Mouse (Mus musculus) kidney, embryonic 15.5 days (tissue): ENCODE results near the gene Bet1l. TPM values are rescaled to one million over a fixed set of nuclear protein-coding genes. Genes with fewer than 3 reads are reported as not detected.

Source experiments
- ATAC-seq: fragments of 200-750 bp; cut with Nextera tagmentation; replicated peaks from 2 replicates; pipeline ENCODE4 v1.8.0; 2017; ENCODE audit warnings: moderate TSS enrichment; ENCODE audit not compliant: low FRiP score
- H3K27ac ChIP-seq: fragments of 300-500 bp; sonication (generic); 2 replicates; pipeline ENCODE4 v1.5.1; 2015; ENCODE audit warnings: mild to moderate bottlenecking, inconsistent platforms
- H3K27me3 ChIP-seq: fragments of 300-500 bp; sonication (generic); 2 replicates; pipeline ENCODE4 v1.6.1; 2015; ENCODE audit warnings: inconsistent platforms
- H3K36me3 ChIP-seq: fragments of 300-500 bp; sonication (generic); 2 replicates; pipeline ENCODE4 v1.6.1; 2015; ENCODE audit warnings: inconsistent platforms
- H3K4me1 ChIP-seq: fragments of 300-500 bp; sonication (generic); 2 replicates; pipeline ENCODE4 v1.6.1; 2015; ENCODE audit warnings: inconsistent platforms
- H3K4me2 ChIP-seq: fragments of 300-500 bp; sonication (generic); 2 replicates; pipeline ENCODE4 v1.6.1; 2015; ENCODE audit warnings: moderate library complexity, mild to moderate bottlenecking, inconsistent platforms
- H3K4me3 ChIP-seq: fragments of 300-500 bp; sonication (generic); replicated peaks from 2 replicates; pipeline ENCODE4 v1.5.1; 2015; ENCODE audit warnings: mild to moderate bottlenecking, inconsistent platforms
- H3K9ac ChIP-seq: fragments of 300-500 bp; sonication (generic); 2 replicates; pipeline ENCODE4 v1.6.1; 2015; ENCODE audit warnings: mild to moderate bottlenecking, inconsistent platforms
- H3K9me3 ChIP-seq: fragments of 300-500 bp; sonication (generic); replicated peaks from 2 replicates; pipeline ENCODE4 v1.6.1; 2016; ENCODE audit warnings: inconsistent platforms
- WGBS: fragments of 180-500 bp; shearing (Covaris S2); methylation state at CpG from one replicate; pipeline ENCODE4 v1.1.7; 2015; ENCODE audit warnings: mixed read lengths; 5-methylcytosine and 5-hydroxymethylcytosine counted together
- polyA plus RNA-seq: library from polyadenylated mRNA; unstranded; fragments of >200 nt; fragmentation: Nextera tagmentation; extraction: Ambion mirVana; gene quantifications from 2 replicates; pipeline ENCODE4 v1.2.1, GENCODE M21; 2015

Gene Bet1l
- polyA plus RNA-seq, 1 experiment from 2014 or later, result 35.9 TPM

DNA sequence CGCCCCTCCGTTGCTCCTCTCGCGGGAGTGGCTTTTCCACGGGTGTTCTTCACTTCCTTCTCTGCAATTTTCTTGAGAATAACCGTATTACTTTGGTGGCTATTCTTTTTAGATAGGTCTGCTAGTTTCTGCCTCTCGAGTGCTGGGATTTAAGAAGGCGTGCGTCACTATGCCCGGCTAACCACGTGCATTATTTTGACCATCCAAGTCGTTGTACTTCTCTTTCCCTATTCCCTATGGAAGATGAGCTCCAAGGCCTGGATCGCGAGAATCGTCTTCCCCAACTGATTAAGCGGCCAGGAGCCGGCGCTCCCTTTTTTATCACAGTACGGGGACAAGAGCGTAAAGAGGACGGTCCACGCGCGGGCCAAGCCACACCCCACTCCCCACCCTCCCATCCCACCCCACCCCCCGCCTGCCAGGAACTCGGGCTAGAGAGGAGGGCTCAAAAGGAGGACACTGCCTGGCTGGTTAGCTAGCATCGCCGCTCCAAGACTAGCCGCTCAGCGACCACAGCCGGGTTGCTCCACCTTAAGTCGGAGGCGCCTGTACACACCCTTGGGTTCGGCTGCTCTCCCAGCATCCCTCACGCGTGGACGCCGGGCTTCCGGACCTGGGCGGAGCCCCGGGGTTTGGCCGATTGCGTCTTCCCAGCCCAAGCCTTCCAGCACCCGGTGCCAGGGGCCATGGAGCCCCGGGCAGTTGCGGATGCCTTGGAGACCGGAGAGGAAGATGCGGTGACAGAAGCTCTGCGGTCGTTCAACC lies 410 bp downstream of the Bet1l start, which contains the start of gene Ric8a:
TSS of gene Ric8a (plus strand) at position 173 of the 765 bp plus-strand sequence.
- H3K27ac ChIP-seq, result peak within 1 kb of the TSS; percentile 95
- H3K27me3 ChIP-seq, result no peaks in the 10 kb centered on the region
- H3K4me3 ChIP-seq, result peak within 1 kb of the TSS; percentile 92
- H3K4me2 ChIP-seq, result peak within 1 kb of the TSS; percentile 100
- under 1% methylated on average over 50 of the region's 50 CpGs for WGBS
- H3K36me3 ChIP-seq, result peaks cover 65% of the 10 kb centered on the region
- H3K9me3 ChIP-seq, result no peaks in the 10 kb centered on the region
- ATAC-seq, result peak; percentile 86
- peak within 1 kb of the TSS; percentile 93 for H3K9ac ChIP-seq
- H3K4me1 ChIP-seq, result peaks cover 28% of the 10 kb centered on the region

GRCm38 (mm10) chr7:140855860-140856784 lies 1.3 kb downstream of the Bet1l start, which contains the start of gene Gm45785:
Gene Gm45785 (minus strand): TSS chr7:140856331.
- Histone ChIP-seq H3K27me3 (no peaks in the 10 kb centered on the region), H3K9me3 (no peaks in the 10 kb centered on the region), H3K9ac (peak within 1 kb of the TSS; percentile 93), H3K36me3 (peaks cover 63% of the 10 kb centered on the region), H3K4me3 (peak within 1 kb of the TSS; percentile 92), H3K4me1 (peaks cover 28% of the 10 kb centered on the region), H3K27ac (peak within 1 kb of the TSS; percentile 95), H3K4me2 (peak within 1 kb of the TSS; percentile 100)
- ATAC-seq, result peak; percentile 84
- WGBS, result under 1% methylated on average over 51 of the region's 51 CpGs

- ATAC-seq, result no peak
- Histone ChIP-seq H3K4me1 (peaks cover 28% of the 10 kb centered on the region), H3K27ac (no peak overlapping the region), H3K4me2 (peak overlapping the region; percentile 100), H3K9me3 (no peaks in the 10 kb centered on the region), H3K36me3 (peaks cover 53% of the 10 kb centered on the region), H3K9ac (peak overlapping the region; percentile 93), H3K4me3 (peak overlapping the region; percentile 92), H3K27me3 (no peaks in the 10 kb centered on the region)
- WGBS, result 76% methylated on average over 9 of the region's 9 CpGs
These were observed 2.2 kb downstream of the Bet1l start for GRCm38 (mm10) chr7:140855181-140855580.

DNA sequence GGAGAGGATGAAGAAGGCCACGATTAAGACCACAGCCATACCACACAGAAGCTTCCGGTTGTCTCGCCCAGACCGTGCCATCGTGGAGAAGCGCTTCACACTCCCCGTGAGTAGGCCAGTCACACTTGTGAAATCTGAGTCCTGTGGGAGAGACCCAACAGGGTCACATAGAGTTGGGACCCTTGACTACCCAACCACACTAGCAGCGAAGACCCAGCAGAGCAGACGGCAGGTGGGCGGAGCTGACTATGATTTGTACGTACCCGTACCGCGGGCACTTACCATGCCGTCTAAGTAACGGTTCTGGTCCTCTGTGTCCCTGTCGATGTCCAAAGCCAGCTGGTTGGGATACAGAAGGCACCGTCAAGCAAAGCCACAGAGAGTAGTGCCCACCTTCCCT lies 2.9 kb downstream of the Bet1l start:
- H3K4me3 ChIP-seq, result no peak overlapping the region
- H3K27ac ChIP-seq, result no peak overlapping the region
- H3K27me3 ChIP-seq, result no peaks in the 10 kb centered on the region
- no peaks in the 10 kb centered on the region for H3K9me3 ChIP-seq
- no peak for ATAC-seq
- peaks cover 46% of the 10 kb centered on the region for H3K36me3 ChIP-seq
- H3K4me2 ChIP-seq, result peak overlapping the region; percentile 100; the same call in 1 of the 2 replicates
- H3K4me1 ChIP-seq, result peaks cover 28% of the 10 kb centered on the region
- H3K9ac ChIP-seq, result no peak overlapping the region
- 83% methylated on average over 18 of the region's 18 CpGs for WGBS

DNA sequence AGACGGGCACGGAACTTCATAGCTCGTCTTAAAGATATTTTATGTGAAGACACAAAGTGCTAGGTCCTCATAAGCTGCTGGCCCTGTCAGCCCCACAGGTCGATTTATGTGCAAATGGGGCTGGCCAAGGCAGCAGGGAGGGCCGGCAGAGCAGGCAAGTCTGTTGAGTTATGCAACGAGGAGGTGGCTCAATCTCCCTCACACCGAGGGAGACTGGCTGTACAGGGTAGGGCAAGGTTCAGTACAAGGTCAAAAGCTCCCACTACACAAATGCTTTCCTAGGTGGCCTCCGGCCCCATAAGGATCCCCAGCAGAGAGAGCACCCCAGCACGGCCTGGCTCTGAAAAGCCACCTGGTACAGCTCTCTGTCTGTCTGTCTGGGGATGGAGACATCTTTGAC lies 4.0 kb downstream of the Bet1l start:
- Histone ChIP-seq H3K9ac (no peak overlapping the region), H3K27me3 (no peaks in the 10 kb centered on the region), H3K9me3 (no peaks in the 10 kb centered on the region), H3K4me3 (no peak overlapping the region), H3K4me1 (peaks cover 21% of the 10 kb centered on the region), H3K4me2 (no peak overlapping the region), H3K27ac (no peak overlapping the region), H3K36me3 (peaks cover 35% of the 10 kb centered on the region)
- 77% methylated on average over 9 of the region's 9 CpGs for WGBS
- no peak for ATAC-seq

- peaks cover 12% of the 10 kb centered on the region for H3K4me1 ChIP-seq
- no peak overlapping the region for H3K9ac ChIP-seq
- no peaks in the 10 kb centered on the region for H3K9me3 ChIP-seq
- H3K4me3 ChIP-seq, result no peak overlapping the region
- no peak overlapping the region for H3K27ac ChIP-seq
- H3K36me3 ChIP-seq, result peaks cover 34% of the 10 kb centered on the region
- 97% methylated on average over 4 of the region's 4 CpGs for WGBS
- no peak overlapping the region for H3K4me2 ChIP-seq
- ATAC-seq, result no peak
- no peaks in the 10 kb centered on the region for H3K27me3 ChIP-seq
These were observed 5.5 kb downstream of the Bet1l start for GRCm38 (mm10) chr7:140851916-140852315.

GRCm38 (mm10) chr7:140848591-140848990 lies 8.8 kb downstream of the Bet1l start:
- no peak for ATAC-seq
- Histone ChIP-seq H3K9ac (no peak overlapping the region), H3K27ac (no peak overlapping the region), H3K4me2 (no peak overlapping the region), H3K4me1 (peaks cover 3% of the 10 kb centered on the region; the same call in 1 of the 2 replicates), H3K4me3 (no peak overlapping the region), H3K36me3 (peaks cover 23% of the 10 kb centered on the region), H3K27me3 (peaks cover 4% of the 10 kb centered on the region), H3K9me3 (no peaks in the 10 kb centered on the region)
- WGBS, result 90% methylated on average over 10 of the region's 10 CpGs

DNA sequence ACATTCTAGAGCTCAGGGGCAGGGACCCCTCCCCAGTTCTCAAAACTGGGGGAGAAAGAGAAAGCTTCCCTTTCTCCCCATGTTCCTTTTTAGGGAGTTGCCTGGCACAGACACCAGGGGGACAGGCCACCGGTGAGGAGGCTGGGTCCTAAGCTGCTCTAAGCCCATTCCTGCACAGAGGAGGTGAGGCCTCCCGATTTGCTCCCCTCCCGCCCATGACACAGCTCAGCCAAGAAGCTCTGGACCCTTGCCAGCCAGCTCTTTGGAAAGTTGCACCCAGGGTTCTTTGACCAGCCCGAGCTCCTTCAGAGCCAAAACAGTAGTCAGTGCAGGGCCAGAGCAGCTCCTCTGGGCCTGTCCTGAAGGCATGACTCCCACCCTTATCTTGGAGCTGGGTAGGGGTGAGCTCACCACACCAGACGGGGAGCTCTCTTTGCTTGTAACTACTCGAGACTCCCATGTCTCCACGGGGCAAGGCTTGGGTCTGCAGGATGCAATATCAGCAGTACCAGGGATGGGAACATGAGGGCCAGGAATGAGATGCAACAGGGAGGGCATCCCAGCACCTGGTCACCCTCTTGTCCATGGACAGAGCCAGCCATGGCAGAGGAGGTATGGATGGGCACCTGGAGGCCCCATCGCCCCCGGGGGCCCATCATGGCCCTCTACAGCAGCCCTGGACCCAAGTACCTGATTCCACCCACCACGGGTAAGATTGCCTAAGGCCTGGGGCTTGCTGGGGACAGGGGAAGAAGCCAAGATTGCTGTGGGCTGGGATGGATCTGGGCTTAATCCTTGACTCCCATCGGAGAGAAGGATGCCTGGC lies 9.4 kb downstream of the Bet1l start, which contains the start of gene Odf3:
TSS of gene Odf3 (plus strand) at position 51 of the 826 bp plus-strand sequence.
- Histone ChIP-seq H3K9ac (no peak within 1 kb of the TSS), H3K4me3 (no peak within 1 kb of the TSS), H3K9me3 (no peaks in the 10 kb centered on the region), H3K4me2 (no peak within 1 kb of the TSS), H3K27ac (no peak within 1 kb of the TSS), H3K27me3 (peaks cover 10% of the 10 kb centered on the region), H3K36me3 (peaks cover 17% of the 10 kb centered on the region), H3K4me1 (peaks cover 3% of the 10 kb centered on the region; the same call in 1 of the 2 replicates)
- no peak for ATAC-seq
- WGBS, result 64% methylated on average over 11 of the region's 11 CpGs

GRCm38 (mm10) chr7:140846676-140847075 lies 10.7 kb downstream of the Bet1l start:
- no peak for ATAC-seq
- no peak overlapping the region for H3K27ac ChIP-seq
- peaks cover 4% of the 10 kb centered on the region for H3K36me3 ChIP-seq
- no peak overlapping the region for H3K9ac ChIP-seq
- H3K9me3 ChIP-seq, result no peaks in the 10 kb centered on the region
- H3K4me3 ChIP-seq, result no peak overlapping the region
- H3K27me3 ChIP-seq, result peaks cover 23% of the 10 kb centered on the region
- H3K4me2 ChIP-seq, result no peak overlapping the region
- peaks cover 3% of the 10 kb centered on the region; the same call in 1 of the 2 replicates for H3K4me1 ChIP-seq
- WGBS, result 86% methylated on average over 10 of the region's 10 CpGs

DNA sequence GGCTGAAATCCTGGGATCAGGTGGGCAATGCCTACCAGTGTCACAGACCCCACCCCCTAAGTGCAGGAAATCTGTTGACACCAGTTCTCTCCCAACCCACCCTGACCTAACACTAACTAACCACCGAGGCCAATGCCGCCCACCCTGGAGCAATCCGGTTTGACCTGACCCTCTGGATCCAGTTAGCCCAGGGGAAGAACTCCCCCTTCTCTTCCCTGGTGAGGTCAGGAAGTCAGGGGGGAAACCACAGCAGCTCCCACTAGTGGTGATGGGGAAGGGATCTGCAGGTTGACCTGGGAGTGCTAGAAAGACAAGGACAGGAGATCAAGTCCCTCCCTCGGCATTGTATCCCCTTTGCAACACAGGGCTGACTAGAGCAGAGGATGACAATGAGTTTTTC lies 11.7 kb downstream of the Bet1l start:
- H3K27me3 ChIP-seq, result peaks cover 33% of the 10 kb centered on the region
- H3K4me2 ChIP-seq, result no peak overlapping the region
- H3K4me3 ChIP-seq, result no peak overlapping the region
- no peak overlapping the region for H3K9ac ChIP-seq
- H3K4me1 ChIP-seq, result peaks cover 3% of the 10 kb centered on the region; the same call in 1 of the 2 replicates
- no peaks in the 10 kb centered on the region for H3K36me3 ChIP-seq
- H3K9me3 ChIP-seq, result no peaks in the 10 kb centered on the region
- H3K27ac ChIP-seq, result no peak overlapping the region
- ATAC-seq, result no peak
- 62% methylated on average over 4 of the region's 4 CpGs for WGBS

- no peak within 1 kb of the TSS for H3K27ac ChIP-seq
- H3K9ac ChIP-seq, result no peak within 1 kb of the TSS
- peaks cover 3% of the 10 kb centered on the region; the same call in 1 of the 2 replicates for H3K4me1 ChIP-seq
- no peaks in the 10 kb centered on the region for H3K36me3 ChIP-seq
- H3K4me3 ChIP-seq, result no peak within 1 kb of the TSS
- ATAC-seq, result peak; percentile 80
- WGBS, result 30% methylated on average over 14 of the region's 14 CpGs
- no peak within 1 kb of the TSS for H3K4me2 ChIP-seq
- H3K27me3 ChIP-seq, result peaks cover 38% of the 10 kb centered on the region
- H3K9me3 ChIP-seq, result no peaks in the 10 kb centered on the region
These were observed 12.3 kb downstream of the Bet1l start, which contains the start of gene Scgb1c1 for GRCm38 (mm10) chr7:140844905-140845665. Gene Scgb1c1 (plus strand): TSS chr7:140845547.
